Comparison of ENCODE assay signal across 16 mouse cellular contexts in the genomic region with DNA sequence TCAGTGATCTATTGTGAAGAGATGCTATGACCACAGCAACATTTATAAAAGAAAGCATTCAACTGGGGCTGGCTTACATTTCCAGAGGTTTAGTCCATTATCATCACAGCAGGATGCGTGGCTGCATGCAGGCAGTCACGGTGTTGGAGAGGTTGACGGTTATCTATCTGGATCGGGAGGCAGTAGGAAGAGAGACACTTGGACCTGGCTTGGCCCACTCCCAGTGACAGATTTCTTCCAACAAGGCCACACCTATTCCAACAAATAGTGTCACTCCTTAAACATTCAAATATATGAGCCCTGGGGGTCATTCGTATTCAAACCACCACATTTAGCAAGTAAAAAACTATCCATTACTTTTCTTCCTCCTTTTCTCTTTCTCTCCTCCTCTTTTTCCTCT.
"Had no signal": no experiment of that assay in that cellular context is flagged by ENCODE, and none has a peak within 500 bp of the region (broad histone marks: within the 10 kb centered on the region; RNA-seq: fewer than 3 reads in every experiment).

No protein-coding gene starts in this region.

- DNase-seq: retina, postnatal 1 day; right cerebral cortex, adult 18-20 months; right cerebral cortex, postnatal 14 days; right cerebral cortex, postnatal 25 days; right cerebral cortex, postnatal 4 days; spleen, adult 18-20 months; thymus, adult 18-20 months; thymus, adult 2 months; thymus, postnatal 14 days; thymus, postnatal 25 days; thymus, postnatal 36 days had no signal

- H3K4me3 ChIP-seq: neural tube, embryonic 12.5 days; neural tube, embryonic 13.5 days; neural tube, embryonic 15.5 days; stomach, embryonic 15.5 days had no signal

- H3K4me2 ChIP-seq: neural tube, embryonic 12.5 days; neural tube, embryonic 13.5 days; neural tube, embryonic 15.5 days; stomach, embryonic 15.5 days had no signal

- H3K27me3 ChIP-seq: neural tube, embryonic 12.5 days; neural tube, embryonic 13.5 days; neural tube, embryonic 15.5 days; stomach, embryonic 15.5 days had no signal

- H3K36me3 ChIP-seq: neural tube, embryonic 12.5 days; neural tube, embryonic 13.5 days; neural tube, embryonic 15.5 days; stomach, embryonic 15.5 days had no signal

- H3K27ac ChIP-seq: neural tube, embryonic 12.5 days; neural tube, embryonic 13.5 days; neural tube, embryonic 15.5 days; stomach, embryonic 15.5 days; stomach, postnatal 0 days had no signal

- H3K9me3 ChIP-seq: neural tube, embryonic 12.5 days; neural tube, embryonic 13.5 days; neural tube, embryonic 15.5 days; stomach, embryonic 15.5 days had no signal

- H3K4me1 ChIP-seq: neural tube, embryonic 12.5 days; neural tube, embryonic 15.5 days; stomach, embryonic 15.5 days had no signal

- H3K9ac ChIP-seq: neural tube, embryonic 12.5 days; neural tube, embryonic 13.5 days; neural tube, embryonic 15.5 days; stomach, embryonic 15.5 days had no signal
